Mouse (Mus musculus) testis, postnatal 14 days (tissue): Measurements from ENCODE around the gene Gclm.
"Not testable (repeated sequence)": the region's sequence is repeated elsewhere in the genome, so short reads cannot be mapped to it uniquely, and the experiment has no call there.

Source experiments
- DNase-seq: peaks from one replicate; pipeline ENCODE4 v3.0.0; 2021; ENCODE audit warnings: low spot score

Gclm gene

GRCm38 (mm10) chr3:122242876-122243275 lies 2.5 kb upstream of the Gclm start:
- DNase-seq, result no peak

GRCm38 (mm10) chr3:122243416-122244167 lies 1.8 kb upstream of the Gclm start:
- DNase-seq, result no peak

- DNase-seq, result no peak
Observed at GRCm38 (mm10) chr3:122244759-122245158, 598 bp upstream of the Gclm start.

GRCm38 (mm10) chr3:122245878-122246332 lies 548 bp downstream of the Gclm start:
- peak; percentile 72 for DNase-seq

GRCm38 (mm10) chr3:122246406-122246805 lies 1.0 kb downstream of the Gclm start:
- no peak for DNase-seq

- DNase-seq, result no peak
Observed at GRCm38 (mm10) chr3:122246986-122247767, 1.8 kb downstream of the Gclm start.

GRCm38 (mm10) chr3:122247768-122248100 lies 2.4 kb downstream of the Gclm start:
- DNase-seq, result no peak

- no peak for DNase-seq
Observed at GRCm38 (mm10) chr3:122252466-122253253, 7.3 kb downstream of the Gclm start.

GRCm38 (mm10) chr3:122254050-122254449 lies 8.7 kb downstream of the Gclm start:
- DNase-seq, result peak; percentile 2

GRCm38 (mm10) chr3:122269986-122270385 lies 24.6 kb downstream of the Gclm start:
- DNase-seq, result no peak

- DNase-seq, result not testable (repeated sequence)
Observed at GRCm38 (mm10) chr3:122272565-122272964, 27.2 kb downstream of the Gclm start.

- DNase-seq, result no peak
Observed at GRCm38 (mm10) chr3:122273407-122274240, 28.3 kb downstream of the Gclm start.

GRCm38 (mm10) chr3:122274241-122275024 lies 29.1 kb downstream of the Gclm start, which contains the start of gene Dnttip2:
Dnttip2 (plus strand) TSS chr3:122274388.
- peak; percentile 94 for DNase-seq

GRCm38 (mm10) chr3:122275111-122275510 lies 29.8 kb downstream of the Gclm start:
- DNase-seq, result no peak

GRCm38 (mm10) chr3:122287195-122287594 lies 41.8 kb downstream of the Gclm start:
- DNase-seq, result no peak

- no peak for DNase-seq
Observed at GRCm38 (mm10) chr3:122288613-122289195, 43.3 kb downstream of the Gclm start.

GRCm38 (mm10) chr3:122289344-122289743 lies 44.0 kb downstream of the Gclm start:
- DNase-seq, result not testable (repeated sequence)

- DNase-seq, result no peak
Observed at GRCm38 (mm10) chr3:122290696-122291095, 45.3 kb downstream of the Gclm start.

GRCm38 (mm10) chr3:122291828-122292227 lies 46.5 kb downstream of the Gclm start:
- DNase-seq, result peak; percentile 74
